Mouse (Mus musculus): ENCODE results near the gene Ripply3. TPM values are rescaled to one million over a fixed set of nuclear protein-coding genes. Genes with fewer than 3 reads are reported as not detected.
A peak's percentile ranks its signal among the peaks of the same experiment; 100 is the strongest.

Gene Ripply3
- total RNA-seq, 2 experiments from 2014 or later = not detected

GRCm38 (mm10) chr16:94354450-94354849 lies 26.2 kb downstream of the Ripply3 start:
- no peak for ATAC-seq (replicated peaks; ENCODE audit: low FRiP score, poor library complexity, severe bottlenecking)

- no peak for ATAC-seq (replicated peaks; ENCODE audit: low FRiP score, poor library complexity, severe bottlenecking)
Measured at GRCm38 (mm10) chr16:94356046-94356445, 27.8 kb downstream of the Ripply3 start.

- ATAC-seq (replicated peaks; ENCODE audit: low FRiP score, poor library complexity, severe bottlenecking) = no peak
Measured at GRCm38 (mm10) chr16:94356776-94357494, 28.7 kb downstream of the Ripply3 start.

GRCm38 (mm10) chr16:94358091-94358490 lies 29.9 kb downstream of the Ripply3 start:
- ATAC-seq (replicated peaks; ENCODE audit: low FRiP score, poor library complexity, severe bottlenecking) = no peak

- no peak for ATAC-seq (replicated peaks; ENCODE audit: low FRiP score, poor library complexity, severe bottlenecking)
Measured at GRCm38 (mm10) chr16:94360578-94361350, 32.5 kb downstream of the Ripply3 start.

- no peak for ATAC-seq (replicated peaks; ENCODE audit: low FRiP score, poor library complexity, severe bottlenecking)
Measured at GRCm38 (mm10) chr16:94362174-94362873, 34.1 kb downstream of the Ripply3 start.

- ATAC-seq (replicated peaks; ENCODE audit: low FRiP score, poor library complexity, severe bottlenecking) = no peak
Measured at GRCm38 (mm10) chr16:94363814-94364213, 35.6 kb downstream of the Ripply3 start.

- no peak for ATAC-seq (replicated peaks; ENCODE audit: low FRiP score, poor library complexity, severe bottlenecking)
Measured at GRCm38 (mm10) chr16:94365435-94365834, 37.2 kb downstream of the Ripply3 start.

- ATAC-seq (replicated peaks; ENCODE audit: low FRiP score, poor library complexity, severe bottlenecking) = no peak
Measured at GRCm38 (mm10) chr16:94369596-94370172, 41.5 kb downstream of the Ripply3 start.

GRCm38 (mm10) chr16:94370173-94370914 lies 42.1 kb downstream of the Ripply3 start, which contains the start of gene Ttc3:
Gene Ttc3, plus strand, starts transcription at chr16:94370618.
- peak; percentile 81 for ATAC-seq (replicated peaks; ENCODE audit: low FRiP score, poor library complexity, severe bottlenecking)

- ATAC-seq (replicated peaks; ENCODE audit: low FRiP score, poor library complexity, severe bottlenecking) = peak; percentile 76
Measured at GRCm38 (mm10) chr16:94370915-94371300, 42.7 kb downstream of the Ripply3 start.

- no peak for ATAC-seq (replicated peaks; ENCODE audit: low FRiP score, poor library complexity, severe bottlenecking)
Measured at GRCm38 (mm10) chr16:94371301-94371931, 43.2 kb downstream of the Ripply3 start, which contains the start of gene Pigp. Gene Pigp, minus strand, starts transcription at chr16:94371842.

GRCm38 (mm10) chr16:94379386-94379785 lies 51.2 kb downstream of the Ripply3 start:
- no peak for ATAC-seq (replicated peaks; ENCODE audit: low FRiP score, poor library complexity, severe bottlenecking)

GRCm38 (mm10) chr16:94383277-94383676 lies 55.1 kb downstream of the Ripply3 start:
- ATAC-seq (replicated peaks; ENCODE audit: low FRiP score, poor library complexity, severe bottlenecking) = no peak

Other genes with a start within 250 kb of the Ripply3 start
- gene Sim2, start 243.5 kb upstream of the Ripply3 start, total RNA-seq (2015; ENCODE audit: low replicate concordance) = not detected in 2 replicates
- gene Sim2, start 243.5 kb upstream of the Ripply3 start, total RNA-seq (2017; ENCODE audit: low replicate concordance) = not detected in 2 replicates
- 0.36 and 1.3 TPM in 2 replicates for gene Hlcs, start 14.8 kb upstream of the Ripply3 start, total RNA-seq (2015; ENCODE audit: low replicate concordance)
- gene Hlcs, start 14.8 kb upstream of the Ripply3 start, total RNA-seq (2017; ENCODE audit: low replicate concordance) = 0.64 and 5.1 TPM in 2 replicates
- 7.5 and 14.8 TPM in 2 replicates for gene Ttc3, start 42.2 kb downstream of the Ripply3 start, total RNA-seq (2015; ENCODE audit: low replicate concordance)
- 26.6 and 40.9 TPM in 2 replicates for gene Ttc3, start 42.2 kb downstream of the Ripply3 start, total RNA-seq (2017; ENCODE audit: low replicate concordance)
- gene Pigp, start 43.4 kb downstream of the Ripply3 start, total RNA-seq (2015; ENCODE audit: low replicate concordance) = 2.5 and 13.0 TPM in 2 replicates
- 7.7 TPM in 1 of 2 replicates, not detected in the other for gene Pigp, start 43.4 kb downstream of the Ripply3 start, total RNA-seq (2017; ENCODE audit: low replicate concordance)
- 14.7 and 24.9 TPM in 2 replicates for gene Vps26c, start 198.4 kb downstream of the Ripply3 start, total RNA-seq (2015; ENCODE audit: low replicate concordance)
- 7.6 and 18.9 TPM in 2 replicates for gene Vps26c, start 198.4 kb downstream of the Ripply3 start, total RNA-seq (2017; ENCODE audit: low replicate concordance)
- gene Dyrk1a, start 241.6 kb downstream of the Ripply3 start, total RNA-seq (2015; ENCODE audit: low replicate concordance) = 115 and 116 TPM in 2 replicates
- gene Dyrk1a, start 241.6 kb downstream of the Ripply3 start, total RNA-seq (2017; ENCODE audit: low replicate concordance) = 114 and 123 TPM in 2 replicates

Data from erythroid progenitor cell, adult 5-6 weeks (primary cell).